Mouse (Mus musculus) retina, postnatal 1 day (tissue): ENCODE measurements around the gene Slc5a1.
A peak's percentile ranks its signal among the peaks of the same experiment; 100 is the strongest.

Experiments used
- DNase-seq: peaks from one replicate; pipeline ENCODE4 v3.0.0-alpha.2; 2012

Gene Slc5a1

GRCm38 (mm10) chr5:33104025-33104481 lies at the start of gene Slc5a1:
TSS of gene Slc5a1 (plus strand) at chr5:33104219.
- no peak for DNase-seq

GRCm38 (mm10) chr5:33056126-33056765 lies 47.8 kb upstream of the Slc5a1 start:
- DNase-seq: no peak

GRCm38 (mm10) chr5:33070071-33070470 lies 33.9 kb upstream of the Slc5a1 start:
- DNase-seq: no peak

GRCm38 (mm10) chr5:33076490-33077191 lies 27.4 kb upstream of the Slc5a1 start:
- DNase-seq: no peak

GRCm38 (mm10) chr5:33082896-33083295 lies 21.1 kb upstream of the Slc5a1 start:
- DNase-seq: no peak

GRCm38 (mm10) chr5:33084599-33084998 lies 19.4 kb upstream of the Slc5a1 start:
- DNase-seq: no peak

- no peak for DNase-seq
Measured at GRCm38 (mm10) chr5:33091342-33091741, 12.7 kb upstream of the Slc5a1 start.

GRCm38 (mm10) chr5:33095315-33095714 lies 8.7 kb upstream of the Slc5a1 start:
- DNase-seq: no peak

GRCm38 (mm10) chr5:33102369-33103055 lies 1.5 kb upstream of the Slc5a1 start:
- DNase-seq: no peak

- DNase-seq: no peak
Measured at GRCm38 (mm10) chr5:33104876-33105275, 857 bp downstream of the Slc5a1 start.

GRCm38 (mm10) chr5:33105660-33106059 lies 1.6 kb downstream of the Slc5a1 start:
- no peak for DNase-seq

- DNase-seq: no peak
Measured at GRCm38 (mm10) chr5:33107056-33107455, 3.0 kb downstream of the Slc5a1 start.

GRCm38 (mm10) chr5:33107778-33108405 lies 3.9 kb downstream of the Slc5a1 start:
- peak; percentile 19 for DNase-seq

- DNase-seq: no peak
Measured at GRCm38 (mm10) chr5:33121871-33122315, 17.9 kb downstream of the Slc5a1 start.

GRCm38 (mm10) chr5:33123658-33124057 lies 19.6 kb downstream of the Slc5a1 start:
- no peak for DNase-seq

- DNase-seq: no peak
Measured at GRCm38 (mm10) chr5:33125318-33125717, 21.3 kb downstream of the Slc5a1 start.

- DNase-seq: no peak
Measured at GRCm38 (mm10) chr5:33134132-33134531, 30.1 kb downstream of the Slc5a1 start.

GRCm38 (mm10) chr5:33135611-33136010 lies 31.6 kb downstream of the Slc5a1 start:
- DNase-seq: no peak

- DNase-seq: peak; percentile 59
Measured at GRCm38 (mm10) chr5:33142790-33143455, 38.9 kb downstream of the Slc5a1 start.

GRCm38 (mm10) chr5:33144025-33144424 lies 40.0 kb downstream of the Slc5a1 start:
- DNase-seq: peak; percentile 47

- no peak for DNase-seq
Measured at GRCm38 (mm10) chr5:33146837-33147236, 42.8 kb downstream of the Slc5a1 start.

GRCm38 (mm10) chr5:33147691-33148090 lies 43.7 kb downstream of the Slc5a1 start:
- no peak for DNase-seq

- DNase-seq: no peak
Measured at GRCm38 (mm10) chr5:33193567-33193966, 89.5 kb downstream of the Slc5a1 start.
